Mouse (Mus musculus): ENCODE measurements around the gene Kng1.
"Not testable (repeated sequence)": the region's sequence is repeated elsewhere in the genome, so short reads cannot be mapped to it uniquely, and the experiment has no call there.

The Kng1 gene

GRCm38 (mm10) chr16:23057668-23058447 is at the start of gene Kng1:
Gene Kng1 (plus strand): TSS chr16:23057865.
- DNase-seq = not testable (repeated sequence)

GRCm38 (mm10) chr16:23013786-23014185 is 43.9 kb upstream of the Kng1 start:
- DNase-seq = not testable (repeated sequence)

- not testable (repeated sequence) for DNase-seq
These were observed 43.0 kb upstream of the Kng1 start for GRCm38 (mm10) chr16:23014645-23015044.

- DNase-seq = not testable (repeated sequence)
These were observed 37.1 kb upstream of the Kng1 start for GRCm38 (mm10) chr16:23020571-23020970.

GRCm38 (mm10) chr16:23025111-23025510 is 32.6 kb upstream of the Kng1 start:
- peak; percentile 60 for DNase-seq

- no peak for DNase-seq
These were observed 31.1 kb upstream of the Kng1 start for GRCm38 (mm10) chr16:23026582-23026981.

GRCm38 (mm10) chr16:23027341-23027740 is 30.3 kb upstream of the Kng1 start:
- peak; percentile 28 for DNase-seq

- DNase-seq = peak; percentile 40
These were observed 28.6 kb upstream of the Kng1 start, which contains the start of gene Kng2 for GRCm38 (mm10) chr16:23028966-23029600. Gene Kng2 (minus strand): TSS chr16:23029482.

- DNase-seq = no peak
These were observed 26.8 kb upstream of the Kng1 start for GRCm38 (mm10) chr16:23030673-23031435.

GRCm38 (mm10) chr16:23033673-23034072 is 24.0 kb upstream of the Kng1 start:
- peak; percentile 73 for DNase-seq

- peak; percentile 40 for DNase-seq
These were observed 19.9 kb upstream of the Kng1 start for GRCm38 (mm10) chr16:23037744-23038143.

GRCm38 (mm10) chr16:23039281-23039680 is 18.4 kb upstream of the Kng1 start:
- DNase-seq = peak; percentile 52

- no peak for DNase-seq
These were observed 16.8 kb upstream of the Kng1 start for GRCm38 (mm10) chr16:23040876-23041275.

- DNase-seq = peak; percentile 55
These were observed 11.3 kb upstream of the Kng1 start for GRCm38 (mm10) chr16:23046319-23046718.

- DNase-seq = not testable (repeated sequence)
These were observed 2.0 kb downstream of the Kng1 start for GRCm38 (mm10) chr16:23059630-23060029.

GRCm38 (mm10) chr16:23060781-23061325 is 3.2 kb downstream of the Kng1 start:
- peak; percentile 22 for DNase-seq

- not testable (repeated sequence) for DNase-seq
These were observed 19.9 kb downstream of the Kng1 start for GRCm38 (mm10) chr16:23077516-23077915.

GRCm38 (mm10) chr16:23087159-23087558 is 29.5 kb downstream of the Kng1 start:
- not testable (repeated sequence) for DNase-seq

- DNase-seq = peak; percentile 5
These were observed 30.0 kb downstream of the Kng1 start for GRCm38 (mm10) chr16:23087712-23088111.

GRCm38 (mm10) chr16:23088491-23088890 is 30.8 kb downstream of the Kng1 start:
- not testable (repeated sequence) for DNase-seq

GRCm38 (mm10) chr16:23091345-23091744 is 33.7 kb downstream of the Kng1 start:
- not testable (repeated sequence) for DNase-seq

GRCm38 (mm10) chr16:23093321-23093953 is 35.8 kb downstream of the Kng1 start:
- no peak for DNase-seq
